Mouse (Mus musculus): Measurements from ENCODE around the gene Prkca. TPM values are rescaled to one million over a fixed set of nuclear protein-coding genes. Genes with fewer than 3 reads are reported as not detected.
A peak's percentile ranks its signal among the peaks of the same experiment; 100 is the strongest.

Prkca gene
- total RNA-seq, 2 experiments from 2014 or later, result 51.3 to 59.9 TPM

DNA sequence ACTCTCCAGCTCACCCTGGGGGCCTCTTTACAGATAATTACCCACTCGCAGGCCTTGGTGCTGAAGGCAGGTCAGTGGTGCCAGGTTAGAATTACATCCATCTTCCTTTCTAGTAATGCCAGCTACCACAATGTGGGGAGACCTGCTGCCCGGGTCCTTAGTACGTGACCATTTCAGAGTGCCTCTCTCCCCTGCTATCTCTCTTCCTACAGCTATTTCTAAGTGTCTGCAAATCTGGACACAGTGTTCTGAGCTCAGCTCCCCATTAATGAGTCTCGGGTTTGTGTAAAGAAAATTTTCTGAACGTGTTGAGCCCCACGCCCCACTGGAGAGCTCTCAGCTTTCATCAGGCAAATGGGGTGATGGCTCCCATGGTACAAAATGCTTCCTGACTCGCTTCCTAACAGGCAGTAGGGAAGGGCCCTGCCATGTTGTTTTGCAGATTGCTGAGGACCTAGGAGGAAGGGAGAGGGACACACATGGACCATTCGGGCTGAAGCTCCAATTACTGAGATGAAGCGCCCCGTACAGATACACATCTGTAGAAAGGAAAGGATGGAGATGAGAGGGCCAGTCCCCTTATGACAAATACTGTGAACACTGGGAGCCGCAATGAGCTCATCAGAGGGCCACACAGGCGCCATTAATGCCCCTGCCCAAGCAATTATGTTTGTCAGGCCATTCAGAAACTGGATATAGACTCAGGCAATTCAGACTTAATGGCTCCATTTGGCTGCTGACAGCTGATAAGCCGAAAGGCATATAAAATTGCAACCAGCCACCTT, 386.0 kb downstream of the Prkca start:
- DNase-seq (ENCODE audit: low spot score), result no peak

DNA sequence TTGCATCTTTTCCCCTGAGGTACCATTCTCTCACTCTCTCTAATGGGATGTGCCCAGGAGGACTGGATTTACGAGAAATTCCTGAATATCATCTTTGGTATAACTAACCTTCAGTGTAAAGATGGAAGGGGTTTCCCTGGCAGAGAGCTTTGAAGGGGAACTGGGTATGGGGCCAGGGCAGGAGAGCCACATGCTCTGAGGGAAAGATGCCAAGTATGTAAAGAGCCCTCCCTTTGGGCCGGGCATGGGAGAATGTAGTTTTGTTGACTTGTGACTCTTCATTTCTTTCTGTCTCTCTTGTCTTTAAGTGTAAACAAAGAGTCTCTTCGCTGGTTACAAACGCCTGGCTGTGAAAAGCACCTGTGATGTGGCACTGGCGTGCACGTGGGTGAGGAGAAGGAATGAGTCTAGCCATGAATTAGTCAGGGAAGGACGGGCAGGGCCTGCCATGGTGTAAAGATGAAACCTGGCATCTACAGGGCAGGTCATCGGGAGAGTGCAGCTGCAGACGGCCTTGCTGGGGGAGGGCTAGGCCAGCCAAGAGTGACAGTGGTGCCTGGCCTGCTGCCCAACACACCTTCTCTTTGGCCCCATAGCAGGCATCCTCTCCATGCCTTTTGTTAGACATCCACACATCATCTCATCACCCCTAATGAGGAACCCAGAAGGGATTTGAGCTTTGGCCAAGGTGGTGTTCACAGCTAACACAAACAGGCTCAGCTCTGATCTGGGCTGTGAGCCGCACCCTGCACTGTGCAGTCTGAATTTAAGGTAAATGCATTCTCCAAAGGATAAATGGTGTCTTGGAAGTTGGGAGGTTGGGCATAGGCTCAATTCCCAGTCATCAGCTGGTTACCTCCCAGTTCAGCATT, 388.3 kb downstream of the Prkca start:
- DNase-seq (ENCODE audit: low spot score), result no peak

DNA sequence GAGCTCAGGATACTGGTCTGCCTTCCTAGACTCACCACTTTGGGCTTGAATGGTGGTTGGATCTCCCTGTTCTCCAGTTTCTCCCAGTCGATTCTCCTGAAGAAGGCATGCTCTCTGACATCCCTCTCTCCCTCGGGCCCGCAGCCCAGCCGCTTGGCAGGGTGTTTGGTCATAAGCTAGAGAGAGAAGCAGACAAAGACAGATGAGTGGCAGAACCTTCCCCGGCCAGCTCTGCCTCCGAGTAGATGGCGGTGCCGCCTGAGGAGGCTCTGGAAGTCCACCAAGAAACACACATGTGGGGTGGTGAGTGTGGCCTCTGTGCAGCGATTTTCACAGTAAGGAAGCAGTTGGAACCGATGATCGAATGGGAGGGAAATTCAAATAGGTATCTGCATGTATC, 392.3 kb downstream of the Prkca start:
- DNase-seq (ENCODE audit: low spot score), result no peak

DNA sequence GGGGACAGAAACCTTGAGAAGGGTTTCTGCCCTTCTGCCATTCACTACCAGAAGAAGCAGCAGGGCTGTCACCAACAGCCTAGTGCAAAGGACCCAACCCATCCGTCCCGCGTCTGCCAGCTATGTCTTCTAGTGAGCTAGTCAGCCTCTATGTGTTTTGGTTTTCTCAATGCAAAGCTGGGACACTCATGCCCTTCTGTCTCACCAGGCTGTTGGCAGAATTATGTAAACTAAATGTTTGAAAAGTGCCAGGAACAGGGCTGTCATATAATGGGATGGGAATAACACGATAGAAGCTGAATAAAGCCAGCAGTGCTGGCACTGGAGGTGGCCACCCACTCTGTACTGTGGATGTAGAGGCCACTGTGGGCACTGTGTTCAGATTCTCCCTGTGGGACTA, 393.1 kb downstream of the Prkca start:
- DNase-seq (ENCODE audit: low spot score), result no peak

DNA sequence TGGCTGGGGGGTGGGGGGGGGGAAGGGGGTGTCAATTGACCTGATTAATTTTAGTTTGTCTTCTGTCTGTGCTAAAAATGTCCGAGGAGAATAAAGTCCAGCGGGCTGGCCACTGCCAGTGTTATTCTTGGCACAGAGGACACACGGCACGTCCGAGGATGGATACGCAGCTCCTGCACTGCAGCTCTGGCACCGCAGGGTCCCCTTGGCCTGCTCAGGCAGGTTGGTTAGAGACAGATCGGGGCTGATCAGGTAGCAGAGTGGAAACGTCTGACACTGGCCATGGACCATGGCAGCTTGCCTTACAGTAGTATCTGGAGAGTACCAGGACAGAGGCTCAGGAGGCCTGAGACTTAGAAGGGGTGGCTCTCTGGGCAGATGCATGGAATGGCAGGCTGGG, 393.5 kb downstream of the Prkca start:
- peak; percentile 49 for DNase-seq (ENCODE audit: low spot score)

DNA sequence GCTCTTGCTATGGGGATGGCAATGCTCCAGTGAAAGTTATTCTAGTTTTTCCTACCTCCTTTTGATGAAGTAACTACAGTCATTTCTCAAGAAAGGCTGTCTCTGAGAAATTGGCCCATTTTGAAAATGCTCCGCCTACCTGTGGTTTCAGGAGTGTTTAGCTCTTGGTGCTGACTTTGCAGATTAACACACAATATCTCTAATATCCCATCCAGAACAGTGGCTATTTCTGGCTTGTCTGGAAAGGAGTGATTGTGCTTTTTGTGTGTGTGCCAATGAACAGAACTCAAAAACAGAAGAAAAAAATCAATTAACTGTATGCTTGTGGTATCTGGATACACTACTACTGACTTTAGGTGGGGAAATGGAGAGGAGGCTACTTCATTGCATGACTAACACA, 395.8 kb downstream of the Prkca start:
- no peak for DNase-seq (ENCODE audit: low spot score)

DNA sequence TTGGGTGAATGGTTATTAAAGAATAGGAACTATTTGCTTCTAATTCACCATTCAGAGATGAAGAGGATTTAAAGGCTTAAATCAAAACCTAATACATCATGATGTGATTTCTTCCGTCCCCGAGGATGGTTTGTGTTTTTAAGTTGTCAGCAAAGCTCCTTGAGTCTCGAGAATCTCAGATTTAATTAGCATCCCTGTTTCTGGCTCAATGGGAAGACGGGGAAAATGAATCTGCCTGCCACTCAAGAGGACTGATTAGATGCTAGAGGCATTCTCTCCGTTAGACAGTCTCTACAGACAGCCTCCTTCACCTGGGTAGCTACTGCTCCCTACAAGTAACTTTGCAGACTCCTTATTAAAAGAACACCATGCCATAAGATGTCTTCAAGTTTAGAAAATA, 396.9 kb downstream of the Prkca start:
- DNase-seq (ENCODE audit: low spot score), result no peak

DNA sequence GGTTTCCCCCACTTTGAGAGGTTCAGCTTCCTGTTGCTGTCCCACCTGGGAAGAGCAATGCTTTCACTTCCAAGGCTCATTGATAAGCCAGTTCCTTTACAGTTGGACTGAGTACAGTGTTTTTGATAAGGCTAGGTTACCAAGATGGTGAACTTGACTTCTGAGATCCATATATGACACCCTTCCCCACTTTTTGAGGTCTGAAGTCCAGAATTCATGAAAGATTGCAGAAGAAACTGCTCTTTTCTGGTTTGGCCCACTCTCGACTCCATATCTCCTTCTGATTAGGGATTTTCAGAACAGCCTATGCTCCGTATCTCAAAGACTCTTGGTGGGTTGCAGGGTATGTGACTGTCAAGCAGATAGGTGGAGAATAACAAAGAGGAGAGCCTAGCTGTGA, 406.8 kb downstream of the Prkca start:
- no peak for DNase-seq (ENCODE audit: low spot score)

DNA sequence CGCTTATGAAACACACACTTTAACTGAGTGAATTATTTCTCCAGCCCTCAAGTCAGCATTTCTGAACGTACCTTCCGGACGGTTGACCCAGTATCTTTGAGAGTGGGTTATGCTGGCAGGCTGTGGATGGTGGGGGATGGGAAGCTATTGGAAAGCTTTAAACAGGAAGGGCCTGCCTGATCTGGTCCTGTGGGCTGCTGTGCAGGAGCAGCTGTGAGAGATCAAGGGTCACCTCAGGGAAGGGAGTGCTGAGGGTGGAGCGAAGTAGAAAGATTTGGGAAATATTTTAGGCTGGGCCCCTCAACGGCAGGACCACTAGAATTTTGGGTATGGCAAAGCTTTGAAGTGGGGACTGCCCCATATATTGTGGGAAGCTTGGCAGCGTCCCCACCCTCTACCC, 412.0 kb downstream of the Prkca start:
- DNase-seq (ENCODE audit: low spot score), result no peak

DNA sequence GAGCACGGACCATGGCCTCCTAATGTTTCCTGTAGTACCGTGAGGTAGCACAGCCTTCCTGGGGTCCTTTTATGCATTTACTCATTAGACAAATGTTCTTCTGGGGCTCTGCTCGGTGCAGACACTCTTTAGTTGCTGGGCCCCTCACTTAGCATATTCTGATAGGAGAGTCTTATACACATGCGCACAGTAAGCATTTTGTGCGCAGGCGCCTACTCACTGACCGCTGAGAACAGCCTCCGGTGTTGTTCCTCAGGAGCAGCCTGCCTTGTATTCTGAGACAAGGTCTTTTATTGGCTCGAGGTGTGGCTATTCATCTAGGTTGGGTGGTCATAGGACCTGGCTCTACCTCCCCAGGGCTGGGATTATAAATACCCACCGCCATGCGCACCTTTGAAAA, 412.4 kb downstream of the Prkca start:
- DNase-seq (ENCODE audit: low spot score), result no peak

DNA sequence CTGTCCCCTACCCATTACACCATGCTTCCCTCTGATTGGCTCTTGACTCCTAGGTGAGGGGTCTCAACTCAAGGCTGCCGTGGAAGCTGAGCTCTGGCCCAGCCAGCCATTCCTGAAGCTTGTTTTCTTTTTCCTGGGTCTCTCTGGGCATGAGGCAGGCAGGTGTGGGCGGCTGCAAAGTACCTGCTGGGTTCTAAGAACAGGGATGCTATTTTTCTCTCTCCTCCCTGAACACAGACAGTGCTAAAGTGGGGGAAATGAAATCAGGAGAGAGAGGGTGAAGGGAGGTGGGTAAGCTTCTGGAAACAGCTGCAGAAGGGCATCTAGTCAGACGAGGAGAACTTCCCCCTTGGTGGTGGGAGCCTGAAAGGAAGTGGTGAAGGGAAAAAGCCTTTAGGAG, 414.0 kb downstream of the Prkca start:
- no peak for DNase-seq (ENCODE audit: low spot score)

DNA sequence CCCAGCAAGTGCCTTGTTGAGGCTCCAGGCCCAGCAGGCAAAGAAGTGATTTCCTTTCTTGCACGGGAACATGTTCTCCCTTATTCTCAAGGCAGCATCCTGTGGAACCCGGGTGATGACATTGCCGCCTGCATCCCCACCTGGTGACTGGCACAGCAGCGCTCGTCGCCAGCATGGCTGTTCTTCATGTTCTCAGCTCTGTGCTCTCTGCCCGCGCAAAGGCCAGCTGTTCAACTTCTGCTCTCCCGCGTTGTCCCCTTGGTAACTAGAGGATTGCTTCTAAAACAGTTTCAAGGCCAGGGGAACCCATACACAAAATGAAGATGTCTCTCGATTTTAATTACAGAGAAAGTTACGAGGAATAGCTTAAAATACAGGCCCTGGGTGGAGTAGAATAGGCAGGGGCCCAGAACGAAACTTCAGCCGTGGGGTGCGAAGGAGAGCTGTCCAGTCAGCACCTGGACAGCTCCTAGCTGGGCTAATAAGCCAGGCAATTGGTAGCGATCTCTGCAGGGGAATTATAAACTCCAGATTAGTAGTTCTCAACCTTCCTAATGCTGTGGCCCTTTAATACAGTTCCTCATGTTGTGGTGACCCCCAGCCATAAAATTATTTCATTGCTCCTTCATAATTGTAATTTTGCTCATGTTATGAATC, 423.7 kb downstream of the Prkca start:
- no peak for DNase-seq (ENCODE audit: low spot score)

DNA sequence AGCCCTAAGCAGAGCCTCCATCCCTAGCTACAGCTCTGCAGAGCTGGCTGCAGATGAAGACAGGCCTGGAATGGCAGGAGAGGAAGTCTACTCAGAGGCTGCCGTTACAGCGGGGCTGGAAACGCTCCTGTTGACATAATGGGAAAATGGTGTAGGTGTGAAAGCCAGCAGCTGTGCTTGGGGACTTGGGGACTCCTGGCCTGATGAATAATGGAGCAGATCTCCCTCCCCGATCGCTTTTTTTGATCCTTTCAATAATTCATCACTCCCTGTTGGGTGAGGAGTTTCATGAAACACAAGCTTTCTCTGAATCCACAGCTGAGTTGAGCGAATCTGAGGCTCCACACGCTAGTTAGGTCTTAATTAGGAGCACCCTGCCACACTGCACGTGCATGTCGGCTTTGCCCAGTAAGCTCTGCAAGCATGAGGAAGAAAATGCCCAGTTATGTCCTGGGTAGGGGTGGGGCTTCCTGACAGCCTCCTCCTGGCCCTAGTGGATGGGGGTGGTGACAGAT, 425.9 kb downstream of the Prkca start:
- DNase-seq (ENCODE audit: low spot score), result no peak

DNA sequence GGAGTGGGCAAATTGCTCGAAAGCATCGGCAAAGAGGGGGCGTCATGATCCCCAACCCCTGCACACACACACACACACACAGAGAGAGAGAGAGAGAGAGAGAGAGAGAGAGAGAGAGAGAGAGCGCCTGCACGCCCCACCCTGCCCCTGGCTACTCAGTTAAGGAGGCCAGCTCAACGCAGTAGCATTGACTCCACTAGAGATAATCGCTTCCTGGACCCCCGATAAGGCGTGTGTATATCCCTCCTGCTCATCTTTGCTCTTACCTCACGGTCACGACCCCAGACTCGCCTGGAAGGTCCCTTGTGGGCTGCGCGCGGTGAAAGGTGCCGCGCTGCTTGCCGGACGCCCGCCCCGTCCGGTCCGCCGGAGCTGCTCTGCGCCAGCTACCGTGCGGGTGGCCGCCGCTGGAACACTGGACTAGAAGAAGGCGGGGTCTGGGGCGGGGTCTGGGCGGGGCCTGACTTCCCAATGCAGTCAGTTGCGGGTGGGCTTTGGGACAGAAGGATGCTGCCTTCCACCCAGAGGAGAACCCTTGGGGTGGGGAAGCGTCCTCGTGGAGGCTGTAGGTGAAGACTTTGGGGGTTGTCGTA, 429.0 kb downstream of the Prkca start, which contains the start of gene Cacng5:
Cacng5 (minus strand) TSS at position 422 of the 593 bp plus-strand sequence.
- no peak for DNase-seq (ENCODE audit: low spot score)

DNA sequence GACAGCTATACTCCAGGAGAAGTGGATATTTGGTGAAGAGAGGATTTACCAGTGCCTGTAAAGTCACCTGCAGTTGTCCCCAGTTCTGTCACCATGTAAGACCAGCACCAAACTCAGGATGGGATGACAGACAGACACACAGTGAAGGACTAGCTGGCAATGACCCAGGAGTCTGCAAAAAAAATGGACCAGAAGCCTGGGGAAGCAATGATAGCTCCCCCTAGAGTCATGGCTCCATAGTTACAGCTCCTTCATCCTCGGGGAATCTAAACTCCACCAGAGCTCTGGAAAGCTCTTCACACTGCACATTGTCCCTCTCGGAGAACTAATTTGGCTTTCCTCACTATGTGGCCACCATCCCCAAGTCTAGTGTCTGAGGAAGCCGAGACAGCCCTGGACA, 430.4 kb downstream of the Prkca start:
- no peak for DNase-seq (ENCODE audit: low spot score)

DNA sequence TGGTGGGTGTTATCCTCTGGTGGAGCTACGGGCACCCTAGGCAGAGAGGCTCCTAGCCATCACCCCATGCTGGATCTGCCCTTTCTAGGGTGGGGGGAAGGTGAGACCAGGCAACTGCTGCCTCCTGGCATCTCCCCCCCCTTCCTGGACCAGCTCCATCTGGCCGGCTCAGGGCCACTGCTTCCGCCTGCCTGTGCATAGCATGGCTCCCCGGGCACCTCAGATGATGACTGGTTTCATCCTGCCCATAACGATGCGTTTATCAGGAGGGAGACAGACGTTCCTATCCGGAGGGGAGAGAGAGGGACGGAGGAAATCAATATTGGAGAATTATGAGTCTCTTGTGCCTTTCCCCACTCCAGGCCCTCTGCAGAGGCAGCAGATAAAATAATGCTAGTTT, 438.4 kb downstream of the Prkca start:
- no peak for DNase-seq (ENCODE audit: low spot score)

DNA sequence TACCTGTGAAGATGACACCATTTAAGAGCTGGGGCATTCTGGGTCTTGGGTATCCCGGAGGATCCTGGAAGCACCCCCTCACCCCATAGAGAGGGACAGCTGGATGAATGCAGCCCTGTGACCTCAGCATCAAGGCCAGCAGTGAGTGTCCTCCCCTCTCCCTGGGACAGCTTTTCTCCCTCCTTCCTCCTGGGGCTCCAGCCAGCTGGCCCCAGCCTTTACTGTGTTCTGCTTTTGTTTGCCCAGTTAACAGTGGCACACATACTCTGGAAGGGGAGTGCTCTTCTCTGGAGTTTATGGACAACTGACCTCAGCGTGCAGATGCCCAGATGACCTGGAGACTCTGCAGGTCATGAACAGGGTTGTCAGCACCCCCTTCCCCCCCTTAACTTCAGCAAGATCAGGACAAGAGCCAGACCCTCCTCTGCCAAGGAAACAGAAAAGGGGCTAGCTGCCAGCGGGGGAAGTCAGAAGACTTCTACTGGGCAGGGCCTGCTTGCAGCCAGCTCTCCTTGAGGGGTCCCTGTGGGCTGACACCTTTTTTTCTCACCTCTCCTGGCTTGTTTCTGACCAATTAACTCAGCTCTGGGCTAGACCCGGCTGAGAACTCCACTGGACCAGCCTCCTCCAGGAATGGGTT, 439.6 kb downstream of the Prkca start:
- no peak for DNase-seq (ENCODE audit: low spot score)

DNA sequence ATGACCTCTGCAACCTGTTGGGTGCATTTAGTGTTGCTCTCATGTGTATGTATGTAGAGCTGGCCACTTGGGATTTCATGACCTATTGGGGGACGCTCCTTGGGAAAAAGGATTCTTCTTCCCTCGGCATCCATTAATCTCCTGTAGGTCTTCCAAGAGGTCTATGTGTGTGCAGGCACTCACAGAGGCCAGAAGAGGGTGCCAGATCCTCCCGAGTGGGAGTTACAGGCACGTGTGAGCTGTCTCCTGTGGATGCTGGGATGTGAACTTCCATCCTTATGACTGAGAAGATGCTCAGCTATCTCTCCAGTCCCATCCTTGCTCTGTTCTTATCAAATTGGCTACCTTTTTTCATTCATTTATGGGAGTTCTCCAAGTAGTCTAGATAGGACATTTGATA, 443.3 kb downstream of the Prkca start:
- DNase-seq (ENCODE audit: low spot score), result no peak

DNA sequence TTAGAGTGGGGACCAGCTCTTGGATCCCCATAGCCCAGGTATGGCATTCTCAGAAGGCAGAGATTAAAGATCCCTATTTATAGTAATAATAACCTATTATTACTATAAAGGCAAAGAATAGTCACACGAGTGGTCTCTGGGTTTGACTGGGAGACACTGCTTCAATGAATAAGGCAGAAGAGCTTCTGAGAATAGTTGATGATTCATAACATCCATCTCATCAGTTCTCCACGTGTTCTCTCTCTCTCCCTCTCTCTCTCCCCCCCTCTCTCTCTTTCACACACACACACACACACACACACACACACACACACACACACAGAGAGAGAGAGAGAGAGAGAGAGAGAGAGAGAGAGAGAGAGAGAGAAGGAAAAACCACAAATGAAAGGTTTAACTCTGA, 445.0 kb downstream of the Prkca start:
- no peak for DNase-seq (ENCODE audit: low spot score)

DNA sequence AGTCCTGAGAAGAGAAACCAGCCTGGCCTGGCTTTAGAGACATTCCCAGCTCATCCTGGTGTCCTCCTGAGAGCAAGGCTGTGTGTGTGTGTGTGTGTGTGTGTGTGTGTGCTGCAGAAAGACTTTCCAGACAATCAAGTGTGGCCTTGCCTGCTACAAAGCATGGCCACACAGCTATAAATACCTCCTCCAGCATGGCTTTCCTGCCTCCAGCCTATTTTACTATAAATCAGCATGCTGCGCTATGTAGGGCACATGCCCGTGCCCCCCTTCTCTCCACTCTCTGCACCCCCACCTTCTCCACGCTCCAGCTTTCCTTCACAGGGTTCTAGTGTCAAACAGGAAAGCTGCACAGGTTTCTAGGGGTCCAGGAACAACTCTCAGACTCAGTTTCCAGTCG, 448.1 kb downstream of the Prkca start:
- DNase-seq (ENCODE audit: low spot score), result no peak

DNA sequence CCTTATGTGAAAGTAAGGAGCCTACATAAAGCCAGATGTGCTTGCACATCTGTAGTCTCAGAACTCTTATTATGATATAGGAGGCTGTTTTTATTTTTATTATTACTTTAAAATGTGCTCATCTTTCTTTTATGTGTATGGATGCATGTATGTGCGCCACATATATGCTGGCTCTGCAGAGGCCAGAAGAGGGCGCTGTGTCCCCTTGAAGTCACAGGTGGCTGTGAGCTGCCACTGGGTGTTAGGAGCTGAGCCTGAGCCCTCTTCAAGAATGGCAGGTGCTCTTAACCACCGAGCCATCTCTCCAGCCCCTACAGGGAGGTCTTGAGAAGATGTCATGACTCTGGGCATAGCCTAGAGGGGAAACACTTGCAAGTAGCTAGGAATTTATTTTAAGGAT, 452.4 kb downstream of the Prkca start:
- no peak for DNase-seq (ENCODE audit: low spot score)
